Mouse (Mus musculus): ENCODE measurements around the gene Cpxm1. TPM values are rescaled to one million over a fixed set of nuclear protein-coding genes. Genes with fewer than 3 reads are reported as not detected.

Gene Cpxm1
- polyA plus RNA-seq (2015; fragmentation: Nextera tagmentation; extraction: Ambion mirVana), result 27.8 and 30.3 TPM in 2 replicates

DNA sequence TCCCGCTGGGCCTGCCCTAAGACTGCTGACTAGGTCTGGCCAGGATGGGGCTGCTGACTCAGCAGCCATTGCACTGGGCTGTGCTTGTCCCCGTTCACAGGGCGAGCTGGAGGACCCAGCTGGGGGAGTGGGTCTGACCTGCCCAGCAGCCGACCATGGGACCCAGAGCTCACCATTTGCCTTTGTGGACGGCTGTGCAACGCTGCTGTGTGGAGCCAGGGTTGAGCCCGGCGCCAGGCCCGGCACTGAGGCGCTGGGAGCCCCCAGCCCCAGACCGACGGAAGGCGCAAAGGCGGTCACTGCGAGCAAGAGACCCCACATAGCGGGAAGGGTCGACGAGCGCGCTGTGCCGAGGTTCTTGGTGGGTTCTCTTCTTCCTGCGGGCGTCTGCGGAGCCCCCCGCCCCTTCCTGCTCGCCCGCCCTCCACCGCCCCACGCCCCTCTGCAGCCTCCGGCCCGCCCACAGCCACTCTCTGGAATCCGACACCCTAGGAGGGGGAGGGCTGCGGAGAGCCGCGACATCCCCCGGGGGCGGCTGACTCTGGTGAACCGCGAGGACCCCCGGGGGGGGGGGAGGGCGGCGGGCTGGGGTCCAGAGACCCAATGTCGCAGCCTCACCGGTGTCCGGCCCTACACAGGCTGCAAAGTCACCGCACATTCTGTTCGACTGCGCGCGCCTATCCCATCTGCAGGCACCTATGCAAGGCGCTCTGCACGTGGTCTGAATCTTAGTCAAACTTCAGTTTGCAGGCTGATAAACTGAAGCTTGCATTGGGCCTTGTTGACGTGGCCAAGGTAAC, at the start of gene Cpxm1:
TSS of gene Cpxm1 (minus strand) at position 389 of the 800 bp plus-strand sequence.
- peak within 1 kb of the TSS; percentile 51 for H3K4me3 ChIP-seq (replicated peaks)
- H3K9me3 ChIP-seq (replicated peaks), result no peaks in the 10 kb centered on the region
- peak; percentile 88 for ATAC-seq (ENCODE audit: low FRiP score)
- peaks cover 12% of the 10 kb centered on the region for H3K27me3 ChIP-seq (replicated peaks)
- WGBS, result 1% methylated on average over 43 of the region's 53 CpGs
- peaks cover 9% of the 10 kb centered on the region for H3K36me3 ChIP-seq
- H3K4me2 ChIP-seq, result peak within 1 kb of the TSS; percentile 95
- no peak within 1 kb of the TSS for H3K27ac ChIP-seq (replicated peaks)
- H3K4me1 ChIP-seq, result peaks cover 19% of the 10 kb centered on the region
- H3K9ac ChIP-seq (replicated peaks), result peak within 1 kb of the TSS; percentile 59

DNA sequence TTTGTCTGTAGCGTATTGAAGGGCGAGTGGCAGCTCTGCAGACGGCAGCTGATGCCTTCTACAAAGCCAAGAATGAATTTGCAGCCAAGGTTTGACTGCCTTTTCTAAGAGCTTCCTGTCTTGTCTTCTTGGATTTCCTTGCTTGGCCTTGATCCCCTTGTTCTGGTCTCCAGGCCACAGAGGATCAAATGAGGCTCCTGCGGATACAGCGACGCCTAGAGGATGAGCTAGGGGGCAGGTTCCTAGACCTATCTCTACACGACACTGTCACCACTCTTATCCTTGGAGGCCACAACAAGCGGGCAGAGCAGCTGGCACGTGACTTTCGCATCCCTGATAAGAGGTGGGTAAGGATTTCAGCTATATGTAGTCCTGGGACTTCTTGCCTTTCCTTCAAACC, 44.8 kb upstream of the Cpxm1 start:
- no peak overlapping the region for H3K4me2 ChIP-seq
- no peak for ATAC-seq (ENCODE audit: low FRiP score)
- peaks cover 73% of the 10 kb centered on the region for H3K36me3 ChIP-seq
- no peaks in the 10 kb centered on the region for H3K9me3 ChIP-seq (replicated peaks)
- no peak overlapping the region for H3K4me3 ChIP-seq (replicated peaks)
- no peaks in the 10 kb centered on the region for H3K4me1 ChIP-seq
- no peaks in the 10 kb centered on the region for H3K27me3 ChIP-seq (replicated peaks)
- WGBS, result 84% methylated on average over 10 of the region's 10 CpGs
- no peak overlapping the region for H3K27ac ChIP-seq (replicated peaks)
- no peak overlapping the region for H3K9ac ChIP-seq (replicated peaks)

DNA sequence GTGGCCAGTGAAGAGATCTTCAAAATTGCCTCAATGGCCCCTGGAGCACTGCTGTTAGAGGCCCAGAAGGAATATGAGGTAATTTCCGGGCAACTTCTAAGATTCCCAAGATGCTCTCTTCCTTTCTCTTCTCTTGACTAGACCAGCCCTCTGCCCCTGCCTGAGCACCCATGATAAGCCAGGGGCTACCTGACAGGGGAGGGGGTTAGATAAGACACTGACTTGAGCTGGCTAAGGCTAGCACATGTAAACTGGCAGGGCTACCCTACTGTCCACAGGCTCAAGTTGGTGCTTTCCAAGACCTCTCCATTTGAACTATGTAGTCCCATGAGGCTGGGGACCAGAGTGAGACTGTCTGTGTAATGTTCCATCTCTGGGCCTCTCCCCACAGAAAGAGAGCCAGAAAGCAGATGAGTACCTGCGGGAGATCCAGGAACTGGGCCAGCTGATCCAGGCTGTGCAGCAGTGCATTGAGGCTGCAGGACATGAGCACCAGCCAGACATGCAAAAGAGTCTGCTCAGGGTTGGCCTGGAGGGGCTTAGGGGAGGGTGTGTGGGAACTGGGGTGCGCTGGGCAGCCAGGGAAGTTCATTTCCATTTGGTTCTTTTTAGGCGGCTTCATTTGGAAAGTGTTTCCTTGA, 42.6 kb upstream of the Cpxm1 start:
- no peaks in the 10 kb centered on the region for H3K27me3 ChIP-seq (replicated peaks)
- peaks cover 73% of the 10 kb centered on the region for H3K36me3 ChIP-seq
- no peaks in the 10 kb centered on the region for H3K9me3 ChIP-seq (replicated peaks)
- WGBS, result 95% methylated on average over 4 of the region's 4 CpGs
- H3K4me1 ChIP-seq, result no peaks in the 10 kb centered on the region
- H3K9ac ChIP-seq (replicated peaks), result no peak overlapping the region
- no peak for ATAC-seq (ENCODE audit: low FRiP score)
- no peak overlapping the region for H3K27ac ChIP-seq (replicated peaks)
- H3K4me2 ChIP-seq, result no peak overlapping the region
- H3K4me3 ChIP-seq (replicated peaks), result no peak overlapping the region

DNA sequence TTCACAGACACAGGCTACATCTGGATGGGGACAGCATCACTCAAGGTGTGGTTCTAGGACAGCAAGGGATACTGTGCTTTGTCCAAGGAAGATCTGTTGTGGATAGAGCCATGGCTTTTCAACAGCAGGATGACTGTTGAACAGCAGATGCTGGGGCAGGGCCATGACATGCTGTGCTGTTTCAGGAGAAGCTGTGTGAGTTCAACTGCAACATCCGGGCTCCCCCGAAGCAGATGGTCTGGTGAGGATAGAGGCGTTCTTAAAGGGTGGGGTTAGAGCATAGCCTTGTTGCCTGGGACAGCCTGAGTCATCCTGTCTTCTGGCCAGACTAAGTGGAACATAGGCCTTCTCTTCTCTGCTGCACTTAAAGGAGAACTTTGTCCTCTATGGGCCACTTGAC, 41.5 kb upstream of the Cpxm1 start:
- Histone ChIP-seq H3K4me1 (no peaks in the 10 kb centered on the region), H3K4me2 (no peak overlapping the region), H3K4me3 (replicated peaks) (no peak overlapping the region), H3K27me3 (replicated peaks) (no peaks in the 10 kb centered on the region), H3K27ac (replicated peaks) (no peak overlapping the region), H3K36me3 (peaks cover 67% of the 10 kb centered on the region), H3K9me3 (replicated peaks) (no peaks in the 10 kb centered on the region), H3K9ac (replicated peaks) (no peak overlapping the region)
- WGBS, result 96% methylated on average over 3 of the region's 3 CpGs
- no peak for ATAC-seq (ENCODE audit: low FRiP score)

DNA sequence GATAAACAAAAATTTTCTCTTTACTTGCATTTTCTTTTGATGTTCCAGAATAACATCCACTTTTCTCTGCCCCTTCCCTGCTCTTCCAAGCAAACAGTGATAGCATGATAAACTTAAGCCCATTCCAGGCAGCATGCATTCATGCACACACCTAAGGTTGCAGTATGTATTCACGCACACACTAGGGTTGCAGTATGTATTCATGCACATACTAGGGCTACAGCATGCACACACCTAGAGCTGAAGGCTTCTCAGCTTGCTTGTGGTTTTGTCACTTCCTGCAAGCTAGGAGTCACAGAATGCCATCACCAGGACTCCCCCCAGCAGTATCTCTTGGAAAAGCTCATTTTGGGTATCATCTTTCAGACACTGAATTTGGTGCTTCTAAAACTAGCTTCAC, 39.4 kb upstream of the Cpxm1 start:
- H3K9ac ChIP-seq (replicated peaks), result no peak overlapping the region
- H3K4me1 ChIP-seq, result 0 out of 2 replicates have a peak, but pooled peaks cover 2% of the 10 kb centered on the region
- H3K4me3 ChIP-seq (replicated peaks), result no peak overlapping the region
- no peaks in the 10 kb centered on the region for H3K27me3 ChIP-seq (replicated peaks)
- no peak overlapping the region for H3K27ac ChIP-seq (replicated peaks)
- 95% methylated on average over 1 of the region's 1 CpGs for WGBS
- ATAC-seq (ENCODE audit: low FRiP score), result no peak
- peaks cover 48% of the 10 kb centered on the region for H3K36me3 ChIP-seq
- H3K9me3 ChIP-seq (replicated peaks), result no peaks in the 10 kb centered on the region
- H3K4me2 ChIP-seq, result no peak overlapping the region

DNA sequence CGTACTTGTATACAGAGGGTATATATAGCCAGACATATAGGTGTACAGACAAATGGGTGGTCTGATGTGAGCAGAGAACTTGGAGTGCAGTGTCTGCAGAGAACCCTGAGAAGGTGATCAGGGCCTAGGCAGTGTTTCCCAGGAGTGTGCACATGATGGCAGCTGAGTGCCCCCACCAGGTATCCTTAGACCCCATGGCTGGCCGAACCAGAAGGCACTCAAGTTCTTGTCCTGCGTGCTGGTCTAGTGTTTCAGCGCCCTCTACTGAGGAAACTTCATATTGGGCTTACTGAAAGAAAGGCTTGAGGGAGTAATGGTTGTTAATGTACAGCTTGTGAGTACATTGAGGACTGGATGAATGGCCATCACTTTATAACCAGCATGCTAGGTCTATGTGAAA, 35.8 kb upstream of the Cpxm1 start:
- H3K27ac ChIP-seq (replicated peaks), result no peak overlapping the region
- H3K36me3 ChIP-seq, result peaks cover 14% of the 10 kb centered on the region
- whole genome bisulfite sequencing, result 22% methylated on average over 4 of the region's 4 CpGs
- 0 out of 2 replicates have a peak, but pooled peaks have one; percentile 45 for ATAC-seq (ENCODE audit: low FRiP score)
- H3K27me3 ChIP-seq (replicated peaks), result no peaks in the 10 kb centered on the region
- H3K9ac ChIP-seq (replicated peaks), result no peak overlapping the region
- H3K9me3 ChIP-seq (replicated peaks), result no peaks in the 10 kb centered on the region
- H3K4me3 ChIP-seq (replicated peaks), result no peak overlapping the region
- H3K4me1 ChIP-seq, result 0 out of 2 replicates have a peak, but pooled peaks cover 2% of the 10 kb centered on the region
- no peak overlapping the region for H3K4me2 ChIP-seq

DNA sequence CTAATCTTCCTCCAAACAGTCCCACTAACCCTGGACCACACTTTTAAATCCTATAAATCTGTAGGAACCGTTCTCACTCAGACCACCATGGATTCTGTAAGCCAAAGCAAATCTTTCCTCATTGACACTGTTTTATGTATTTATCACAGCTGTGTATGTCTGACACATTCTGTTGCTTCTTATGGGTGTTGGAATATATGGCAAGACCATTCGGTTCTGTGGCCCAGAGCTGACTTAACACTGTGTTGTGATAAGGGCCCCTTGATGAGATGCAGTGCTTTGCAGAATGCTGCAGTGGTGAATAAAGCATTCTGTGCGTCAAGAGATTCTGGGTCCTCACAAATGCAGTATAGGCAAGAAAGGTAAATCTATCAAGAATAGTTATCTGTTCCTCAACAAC, 34.8 kb upstream of the Cpxm1 start:
- Histone ChIP-seq H3K9me3 (replicated peaks) (no peaks in the 10 kb centered on the region), H3K27me3 (replicated peaks) (no peaks in the 10 kb centered on the region), H3K4me1 (0 out of 2 replicates have a peak, but pooled peaks cover 2% of the 10 kb centered on the region), H3K9ac (replicated peaks) (no peak overlapping the region), H3K27ac (replicated peaks) (no peak overlapping the region), H3K4me3 (replicated peaks) (no peak overlapping the region), H3K36me3 (peaks cover 5% of the 10 kb centered on the region), H3K4me2 (no peak overlapping the region)
- 93% methylated on average over 3 of the region's 3 CpGs for WGBS
- ATAC-seq (ENCODE audit: low FRiP score), result no peak

DNA sequence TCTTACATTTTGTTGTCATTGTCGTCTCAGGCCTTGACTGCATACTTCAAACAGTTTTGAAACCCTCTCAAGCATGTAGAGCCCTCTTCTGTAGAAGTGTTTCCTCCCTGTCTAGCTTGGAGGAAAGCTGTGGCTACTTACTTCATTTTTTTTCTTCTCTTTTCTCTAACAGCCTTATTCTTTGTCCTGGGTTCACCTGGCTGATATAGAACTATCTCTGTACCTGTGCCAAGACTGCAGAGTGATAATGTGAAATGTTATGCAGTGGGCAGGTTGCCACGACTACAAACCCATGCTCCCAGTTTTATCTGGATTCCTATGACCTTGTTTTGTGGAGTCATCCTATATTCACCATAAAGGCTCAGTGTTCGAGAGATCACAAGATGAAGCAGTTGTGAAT, 33.1 kb upstream of the Cpxm1 start:
- Histone ChIP-seq H3K4me2 (no peak overlapping the region), H3K9me3 (replicated peaks) (no peaks in the 10 kb centered on the region), H3K4me3 (replicated peaks) (no peak overlapping the region), H3K4me1 (peaks cover 7% of the 10 kb centered on the region), H3K36me3 (peaks cover 5% of the 10 kb centered on the region), H3K27ac (replicated peaks) (no peak overlapping the region), H3K9ac (replicated peaks) (no peak overlapping the region), H3K27me3 (replicated peaks) (no peaks in the 10 kb centered on the region)
- ATAC-seq (ENCODE audit: low FRiP score), result no peak
- WGBS, result 81% methylated on average over 3 of the region's 3 CpGs

DNA sequence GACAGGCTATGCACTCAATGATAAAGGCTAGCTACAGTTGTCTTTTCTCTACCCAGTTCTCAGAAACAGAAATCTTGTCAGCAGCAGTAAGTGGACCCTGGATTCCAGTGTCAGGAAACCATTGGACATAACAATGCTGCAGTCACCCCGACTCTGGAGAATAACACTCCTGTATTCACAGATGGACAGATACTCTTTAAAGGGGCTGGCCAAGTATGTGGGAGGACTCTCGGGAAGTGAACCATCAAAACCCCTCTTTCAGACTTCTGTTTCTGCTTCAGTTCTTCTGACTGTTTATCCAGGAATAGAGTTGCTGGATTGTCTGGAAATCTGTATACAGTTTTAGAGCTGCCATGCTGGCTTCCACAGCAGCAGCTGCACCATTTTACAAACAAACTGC, 32.5 kb upstream of the Cpxm1 start:
- Histone ChIP-seq H3K9me3 (replicated peaks) (no peaks in the 10 kb centered on the region), H3K4me3 (replicated peaks) (no peak overlapping the region), H3K36me3 (peaks cover 5% of the 10 kb centered on the region), H3K9ac (replicated peaks) (no peak overlapping the region), H3K27me3 (replicated peaks) (no peaks in the 10 kb centered on the region), H3K4me1 (peaks cover 13% of the 10 kb centered on the region), H3K4me2 (no peak overlapping the region), H3K27ac (replicated peaks) (no peak overlapping the region)
- ATAC-seq (ENCODE audit: low FRiP score), result no peak
- WGBS, result 74% methylated on average over 2 of the region's 2 CpGs

DNA sequence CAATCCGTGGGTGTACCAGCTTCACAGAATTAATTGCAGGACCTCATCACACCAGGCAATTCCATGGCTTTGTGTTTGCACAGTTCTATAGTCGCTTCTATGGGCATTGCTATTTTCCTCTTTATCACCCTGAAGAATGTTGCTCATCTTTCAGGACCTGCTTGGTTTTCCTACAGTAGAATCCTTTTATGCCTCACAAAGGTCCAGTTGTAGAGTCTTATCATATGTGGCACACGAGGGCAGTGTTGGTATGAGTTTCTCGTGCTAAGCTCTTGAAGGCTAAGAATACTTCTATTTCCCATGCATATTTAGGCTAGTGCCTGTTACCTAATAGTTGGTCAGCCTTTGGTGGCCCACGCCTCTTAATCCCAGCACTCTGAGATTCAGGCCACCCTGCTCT, 27.7 kb upstream of the Cpxm1 start:
- no peak for ATAC-seq (ENCODE audit: low FRiP score)
- Histone ChIP-seq H3K4me3 (replicated peaks) (peak overlapping the region; percentile 75), H3K9ac (replicated peaks) (peak overlapping the region; percentile 68), H3K4me1 (peaks cover 44% of the 10 kb centered on the region), H3K9me3 (replicated peaks) (no peaks in the 10 kb centered on the region), H3K36me3 (no peaks in the 10 kb centered on the region), H3K27me3 (replicated peaks) (no peaks in the 10 kb centered on the region), H3K4me2 (peak overlapping the region; percentile 83), H3K27ac (replicated peaks) (peak overlapping the region; percentile 96)
- 40% methylated on average over 5 of the region's 5 CpGs for WGBS

DNA sequence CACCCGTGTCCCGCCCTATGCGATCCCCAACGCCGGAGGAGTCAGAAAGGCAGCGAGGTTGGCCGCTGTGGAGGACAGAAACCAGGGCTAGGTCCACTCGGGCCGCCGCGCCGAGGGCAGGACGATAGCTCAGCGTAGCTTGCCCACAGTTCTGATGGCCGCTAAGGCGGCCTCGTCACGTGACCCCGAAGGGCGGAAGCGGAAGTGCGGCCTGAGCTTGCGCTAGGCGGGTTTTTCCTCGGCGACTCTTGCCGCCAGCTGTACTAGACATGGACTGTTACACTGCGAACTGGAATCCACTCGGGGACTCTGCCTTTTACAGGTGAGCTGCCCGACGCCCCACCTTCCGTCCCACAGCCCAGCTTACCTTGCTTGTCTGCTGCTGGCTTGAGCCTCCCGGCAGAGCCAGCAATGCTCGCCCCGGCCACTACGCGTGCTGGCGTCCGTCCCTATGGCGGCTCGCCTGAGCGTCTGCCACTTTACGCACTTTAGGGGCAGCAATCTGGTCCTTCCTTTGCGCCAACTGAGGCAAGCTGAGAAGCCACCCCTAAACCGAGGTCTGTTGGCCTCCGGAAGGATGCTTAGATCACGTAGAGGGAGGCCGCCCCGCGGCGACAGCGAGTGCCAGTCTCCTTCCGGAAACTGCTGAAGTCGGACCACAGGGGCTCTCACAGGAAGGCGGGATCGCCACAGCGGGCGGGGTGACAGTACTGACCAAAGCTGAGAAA, 26.9 kb upstream of the Cpxm1 start, which contains the start of the genes Vps16 and Pced1a:
TSS of gene Vps16 (plus strand) at position 214 of the 728 bp plus-strand sequence.
TSS of gene Pced1a (minus strand) at position 576 of the 728 bp plus-strand sequence.
- Histone ChIP-seq H3K27me3 (replicated peaks) (no peaks in the 10 kb centered on the region), H3K9ac (replicated peaks) (peak within 1 kb of the TSS; percentile 68), H3K27ac (replicated peaks) (peak within 1 kb of the TSS; percentile 96), H3K4me1 (peaks cover 44% of the 10 kb centered on the region), H3K36me3 (0 out of 2 replicates have a peak, but pooled peaks cover 3% of the 10 kb centered on the region), H3K4me3 (replicated peaks) (peak within 1 kb of the TSS; percentile 75), H3K9me3 (replicated peaks) (no peaks in the 10 kb centered on the region), H3K4me2 (peak within 1 kb of the TSS; percentile 83)
- ATAC-seq (ENCODE audit: low FRiP score), result peak; percentile 96
- WGBS, result under 1% methylated on average over 56 of the region's 58 CpGs
